Mouse (Mus musculus) small intestine, adult 2 months (tissue): ENCODE data around the gene Mettl16.

Experiments
- CTCF ChIP-seq: fragments of 200-500 bp; IDR thresholded peaks from 2 replicates; pipeline ENCODE4 v1.5.1; 2012; ENCODE audit warnings: low read depth, mild to moderate bottlenecking, control low read depth, inconsistent platforms, low read length, moderate library complexity, mixed read lengths; ENCODE audit not compliant: insufficient replicate concordance, insufficient read length; ENCODE audit errors: extremely low read depth
- POLR2A ChIP-seq: fragments of 200-500 bp; IDR thresholded peaks from 2 replicates; pipeline ENCODE4 v1.6.1; 2012; ENCODE audit warnings: low read depth, mild to moderate bottlenecking, control low read depth, inconsistent platforms, low read length, moderate library complexity

DNA sequence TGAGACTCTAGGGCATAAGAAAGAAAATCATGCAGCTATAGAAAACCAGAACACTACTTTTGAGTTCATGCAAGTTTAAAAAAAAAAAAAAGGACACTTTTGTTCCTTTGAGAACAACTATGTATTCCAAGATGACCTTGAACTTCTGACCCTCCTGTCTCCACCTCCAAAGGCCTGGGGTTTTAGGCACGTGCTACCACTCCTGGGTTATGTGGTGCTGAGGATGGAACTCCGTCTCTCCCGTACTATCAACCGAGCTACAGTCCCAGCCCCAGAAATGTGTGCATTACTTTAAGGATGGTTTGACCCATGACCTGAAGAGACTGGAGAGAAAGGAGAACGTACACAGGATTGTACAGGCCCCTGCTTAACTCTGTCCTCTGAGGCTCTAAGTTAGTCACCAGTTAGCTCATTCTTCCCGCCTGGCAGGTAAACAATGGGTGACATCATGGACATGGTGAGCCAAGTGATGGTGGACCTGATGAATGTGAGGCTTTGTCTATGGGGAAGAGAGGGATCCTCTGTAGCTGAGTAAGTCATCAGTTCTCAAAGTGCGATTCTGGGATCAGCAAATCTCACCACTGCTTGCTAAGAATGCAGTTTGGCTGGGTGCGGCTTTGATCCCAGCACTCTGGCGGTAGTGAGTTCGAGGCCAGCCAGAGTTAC is 6.5 kb upstream of the Mettl16 start:
- TF ChIP-seq CTCF (no peak), POLR2A (no peak)
